Mouse (Mus musculus) CH12.LX (cell line): ENCODE results near the gene Prkg1.

Experiments used
- BHLHE40 ChIP-seq: IDR thresholded peaks from 2 replicates; pipeline ENCODE4 v1.6.1; 2011; ENCODE audit warnings: mild to moderate bottlenecking, low read depth, low read length, improper control_type of control experiment
- CTCF ChIP-seq, 2 experiments: IDR thresholded peaks in 1 of 2; conservative IDR thresholded peaks in 1 of 2; 2 replicates each; pipeline ENCODE4 v1.5.1; 2011 to 2012; ENCODE audit warnings: low read depth in 2 of 2, low read length in 2 of 2, improper control_type of control experiment in 1 of 2, inconsistent platforms in 1 of 2, mild to moderate bottlenecking in 1 of 2, moderate library complexity in 1 of 2
- POLR2A ChIP-seq: IDR thresholded peaks from 2 replicates; pipeline ENCODE4 v1.6.1; 2011; ENCODE audit warnings: low read depth, mild to moderate bottlenecking, improper control_type of control experiment, low read length
- ZNF384 ChIP-seq: IDR thresholded peaks from 2 replicates; pipeline ENCODE4 v1.6.1; 2012; ENCODE audit warnings: low read depth, low read length, improper control_type of control experiment, inconsistent platforms

GRCm38 (mm10) chr19:30815661-30816060 is 949.2 kb downstream of the Prkg1 start:
- TF ChIP-seq POLR2A (no peak), CTCF (conservative IDR thresholded peaks at IDR 0.05 in 1 of 2, IDR thresholded peaks at IDR 0.05 in 1 of 2; ENCODE audit: low read depth in 2 of 2, low read length in 2 of 2) (no peak), BHLHE40 (no peak), ZNF384 (no peak)
